ENCODE assay signal across 9 mouse cellular contexts in genomic region chr2:155538463-155539057, GRCm38 (mm10). TPM values are rescaled to one million over a fixed set of nuclear protein-coding genes. Genes with fewer than 3 reads are reported as not detected.
DNase-seq lines count a peak whose midpoint lies in the region; ATAC-seq and TF ChIP-seq lines count a peak whose summit lies in the region.
"Not testable (repeated sequence)": the region's sequence is repeated elsewhere in the genome, so short reads cannot be mapped to it uniquely, and the experiment has no call there.
"Had no signal": no experiment of that assay in that cellular context is flagged by ENCODE, and none has a peak within 500 bp of the region (broad histone marks: within the 10 kb centered on the region; RNA-seq: fewer than 3 reads in every experiment).

No protein-coding gene starts in this region.

- TF ChIP-seq POLR2A in liver, adult 2 months (IDR thresholded peaks at IDR 0.05; ENCODE audit: extremely low read depth, insufficient read depth, low read length); spleen, adult 2 months (IDR thresholded peaks at IDR 0.05; ENCODE audit: low read depth, low read length): not testable (repeated sequence)

- ATAC-seq in activated CD4-positive, CD25-positive, alpha-beta regulatory T cell, adult 4 months, result peak; percentile 52
- ATAC-seq in heart, postnatal 0 days (ENCODE audit: insufficient read depth, low read depth), result 0 out of 2 replicates have a peak, but pooled peaks have one; percentile 6
- peak; percentile 56; the same call in 1 of the 2 replicates for ATAC-seq in liver, embryonic 15.5 days (ENCODE audit: insufficient read depth)
- not testable (repeated sequence) for ATAC-seq in lung, embryonic 16.5 days (ENCODE audit: low read depth)

- TF ChIP-seq EP300 in heart, postnatal 0 days (IDR thresholded peaks at IDR 0.05; ENCODE audit: low read depth), result not testable (repeated sequence)

- 68% methylated on average over 18 of the region's 19 CpGs for WGBS in heart, embryonic 10.5 days
- 72% methylated on average over 13 of the region's 19 CpGs for WGBS in heart, postnatal 0 days
- WGBS in liver, adult 2 months, result 86% methylated on average over 17 of the region's 19 CpGs
- WGBS in liver, embryonic 15.5 days (ENCODE audit: insufficient replicate concordance), result 68% methylated on average over 19 of the region's 19 CpGs
- 70% methylated on average over 7 of the region's 19 CpGs for WGBS in lung, embryonic 16.5 days
- WGBS in spleen, adult 2 months, result 66% methylated on average over 19 of the region's 19 CpGs

- peak overlapping the region; percentile 21; the same call in 1 of the 2 replicates for H3K4me2 ChIP-seq in heart, postnatal 0 days (ENCODE audit: low read depth, low read length)
- H3K4me2 ChIP-seq in liver, embryonic 15.5 days, result peak overlapping the region; percentile 31; the same call in 1 of the 2 replicates
- not testable (repeated sequence) for H3K4me2 ChIP-seq in lung, embryonic 16.5 days (ENCODE audit: low read depth, low read length)

- H3K36me3 ChIP-seq in heart, embryonic 10.5 days; heart, postnatal 0 days (replicated peaks; ENCODE audit: control insufficient read depth, insufficient read depth, low read length); liver, embryonic 15.5 days (replicated peaks); lung, embryonic 16.5 days (ENCODE audit: control insufficient read depth, insufficient read depth, low read length); spleen, adult 2 months (ENCODE audit: control insufficient read depth, insufficient read depth, low read length): not testable (repeated sequence)
- H3K36me3 ChIP-seq in liver, adult 2 months (ENCODE audit: control insufficient read depth, insufficient read depth, low read length), result peaks cover 18% of the 10 kb centered on the region

- DNase-seq in heart, embryonic 10.5 days (ENCODE audit: low spot score); heart, postnatal 0 days (ENCODE audit: low spot score); liver, adult 2 months (ENCODE audit: extremely low read depth, low read depth, low spot score); spleen, adult 2 months (ENCODE audit: low read depth in 1 of 2, low spot score in 2 of 2): not testable (repeated sequence)

- H3K4me3 ChIP-seq in heart, embryonic 10.5 days, result peak overlapping the region; percentile 15; the same call in 1 of the 2 replicates
- 0 out of 2 replicates have a peak overlapping the region, but pooled peaks have one; percentile 18 for H3K4me3 ChIP-seq in heart, postnatal 0 days (ENCODE audit: low read depth, low read length)
- H3K4me3 ChIP-seq in liver, adult 2 months (ENCODE audit: insufficient read depth, low read depth, low read length), result not testable (repeated sequence)
- peak overlapping the region; percentile 40 for H3K4me3 ChIP-seq in liver, embryonic 15.5 days (replicated peaks)
- H3K4me3 ChIP-seq in lung, embryonic 16.5 days (ENCODE audit: low read length), result 0 out of 2 replicates have a peak overlapping the region, but pooled peaks have one; percentile 5
- peak overlapping the region; percentile 45 for H3K4me3 ChIP-seq in spleen, adult 2 months (ENCODE audit: extremely low read depth, insufficient read depth, insufficient read length)

- H3K4me1 ChIP-seq in heart, embryonic 10.5 days; liver, embryonic 15.5 days (replicated peaks); lung, embryonic 16.5 days (replicated peaks; ENCODE audit: control insufficient read depth, insufficient read depth, low read length); spleen, adult 2 months (ENCODE audit: control insufficient read depth, insufficient read depth, insufficient read length): not testable (repeated sequence)
- peaks cover 17% of the 10 kb centered on the region for H3K4me1 ChIP-seq in heart, postnatal 0 days (ENCODE audit: control insufficient read depth, insufficient read depth)
- H3K4me1 ChIP-seq in liver, adult 2 months (ENCODE audit: control insufficient read depth, insufficient read depth, low read length), result peaks cover 17% of the 10 kb centered on the region

- not testable (repeated sequence) for H3K79me2 ChIP-seq in liver, adult 2 months (ENCODE audit: control insufficient read depth, insufficient read depth, low read length)

- H3K27ac ChIP-seq in heart, embryonic 10.5 days; heart, postnatal 0 days (ENCODE audit: low read depth); lung, embryonic 16.5 days (ENCODE audit: low read length): not testable (repeated sequence)
- peak overlapping the region; percentile 76 for H3K27ac ChIP-seq in liver, adult 2 months (replicated peaks; ENCODE audit: insufficient read depth, low read depth, low read length)
- H3K27ac ChIP-seq in liver, embryonic 15.5 days (replicated peaks), result peak overlapping the region; percentile 45; the same call in 1 of the 2 replicates
- H3K27ac ChIP-seq in spleen, adult 2 months (ENCODE audit: insufficient read depth, low read length), result peak overlapping the region; percentile 85

- not testable (repeated sequence) for TF ChIP-seq CTCF in heart, postnatal 0 days (IDR thresholded peaks at IDR 0.05; ENCODE audit: low read depth); liver, adult 2 months (IDR thresholded peaks at IDR 0.05; ENCODE audit: low read depth, low read length); spleen, adult 2 months (IDR thresholded peaks at IDR 0.05; ENCODE audit: extremely low read depth, insufficient read depth, insufficient read length, insufficient replicate concordance)

- H3K9me3 ChIP-seq in heart, embryonic 10.5 days; heart, postnatal 0 days (replicated peaks; ENCODE audit: control insufficient read depth, low read length); liver, embryonic 15.5 days (replicated peaks); lung, embryonic 16.5 days (ENCODE audit: control insufficient read depth, low read length): not testable (repeated sequence)

- not testable (repeated sequence) for H3K9ac ChIP-seq in heart, postnatal 0 days (replicated peaks; ENCODE audit: low read depth, low read length); liver, adult 2 months (ENCODE audit: low read depth, low read length); liver, embryonic 15.5 days; lung, embryonic 16.5 days (ENCODE audit: low read length)

- H3K27me3 ChIP-seq in heart, embryonic 10.5 days (ENCODE audit: insufficient read depth, poor library complexity, severe bottlenecking); heart, postnatal 0 days (ENCODE audit: control insufficient read depth, insufficient read depth, low read length); liver, adult 2 months (ENCODE audit: control insufficient read depth, insufficient read depth, low read length); liver, embryonic 15.5 days; lung, embryonic 16.5 days (ENCODE audit: control insufficient read depth, insufficient read depth, low read depth, low read length); spleen, adult 2 months (ENCODE audit: control insufficient read depth, insufficient read depth, low read length): not testable (repeated sequence)

RNA-seq across cellular contexts. Expression of gene Ggt7, which starts 20.5 kb away (rescaled TPM):
- 1 to 10 TPM; 4.6 to 8.2 TPM for polyA plus RNA-seq in activated CD4-positive, CD25-positive, alpha-beta regulatory T cell, adult 4 months (2017; shearing (Covaris generic))
- 3.1 and 3.9 TPM in 2 replicates for polyA plus RNA-seq in heart, embryonic 10.5 days (2016; fragmentation: Nextera tagmentation; extraction: Ambion mirVana)
- total RNA-seq in heart, postnatal 0 days (2014; rRNA removed; ENCODE audit: low replicate concordance), result 2.9 and 4.7 TPM in 2 replicates
- 0.81 and 0.98 TPM in 2 replicates for polyA plus RNA-seq in heart, postnatal 0 days (2015; fragmentation: Nextera tagmentation; extraction: Ambion mirVana)
- total RNA-seq in liver, adult 2 months (2014; rRNA removed), result 0.18 and 0.47 TPM in 2 replicates
- 0.63 and 1.7 TPM in 2 replicates for polyA plus RNA-seq in liver, adult 2 months (2012; rRNA removed)
- polyA plus RNA-seq in liver, embryonic 15.5 days (2015; fragmentation: Nextera tagmentation; extraction: Ambion mirVana), result 0.29 and 0.36 TPM in 2 replicates
- polyA plus RNA-seq in lung, embryonic 16.5 days (2015; fragmentation: Nextera tagmentation; extraction: Ambion mirVana), result 3.5 TPM in 2 replicates
- 8.1 and 9.6 TPM in 2 replicates for polyA plus RNA-seq in spleen, adult 2 months (2012; rRNA removed)
- total RNA-seq: megakaryocyte-erythroid progenitor cell, adult 5-6 weeks had no signal
- polyA plus RNA-seq: erythroblast, embryonic 14.5 days had no signal

RNA-seq across cellular contexts. Expression of gene Acss2, which starts 20.8 kb away (rescaled TPM):
- 10 to 100 TPM; 13.9 to 16.4 TPM for polyA plus RNA-seq in activated CD4-positive, CD25-positive, alpha-beta regulatory T cell, adult 4 months (2017; shearing (Covaris generic))
- 8.9 and 12.9 TPM in 2 replicates for polyA plus RNA-seq in heart, embryonic 10.5 days (2016; fragmentation: Nextera tagmentation; extraction: Ambion mirVana)
- total RNA-seq in heart, postnatal 0 days (2014; rRNA removed; ENCODE audit: low replicate concordance), result 40.5 and 47.9 TPM in 2 replicates
- 20.1 and 22.2 TPM in 2 replicates for polyA plus RNA-seq in heart, postnatal 0 days (2015; fragmentation: Nextera tagmentation; extraction: Ambion mirVana)
- 204 and 297 TPM in 2 replicates for total RNA-seq in liver, adult 2 months (2014; rRNA removed)
- polyA plus RNA-seq in liver, adult 2 months (2012; rRNA removed), result 155 and 248 TPM in 2 replicates
- 24.4 and 25.6 TPM in 2 replicates for polyA plus RNA-seq in liver, embryonic 15.5 days (2015; fragmentation: Nextera tagmentation; extraction: Ambion mirVana)
- 11.0 and 13.6 TPM in 2 replicates for polyA plus RNA-seq in lung, embryonic 16.5 days (2015; fragmentation: Nextera tagmentation; extraction: Ambion mirVana)
- polyA plus RNA-seq in spleen, adult 2 months (2012; rRNA removed), result 13.1 TPM in 2 replicates

RNA-seq across cellular contexts. Expression of gene Gss, which starts 54.0 kb away (rescaled TPM):
- 10 to 100 TPM; 13.8 to 15.7 TPM for polyA plus RNA-seq in activated CD4-positive, CD25-positive, alpha-beta regulatory T cell, adult 4 months (2017; shearing (Covaris generic))
- 24.2 and 29.1 TPM in 2 replicates for polyA plus RNA-seq in heart, embryonic 10.5 days (2016; fragmentation: Nextera tagmentation; extraction: Ambion mirVana)
- 32.5 and 52.3 TPM in 2 replicates for total RNA-seq in heart, postnatal 0 days (2014; rRNA removed; ENCODE audit: low replicate concordance)
- 24.8 and 25.9 TPM in 2 replicates for polyA plus RNA-seq in heart, postnatal 0 days (2015; fragmentation: Nextera tagmentation; extraction: Ambion mirVana)
- 69.4 and 112 TPM in 2 replicates for total RNA-seq in liver, adult 2 months (2014; rRNA removed)
- 113 and 134 TPM in 2 replicates for polyA plus RNA-seq in liver, adult 2 months (2012; rRNA removed)
- polyA plus RNA-seq in liver, embryonic 15.5 days (2015; fragmentation: Nextera tagmentation; extraction: Ambion mirVana), result 73.4 and 88.1 TPM in 2 replicates
- 27.7 and 32.0 TPM in 2 replicates for polyA plus RNA-seq in lung, embryonic 16.5 days (2015; fragmentation: Nextera tagmentation; extraction: Ambion mirVana)
- 9.9 and 11.3 TPM in 2 replicates for polyA plus RNA-seq in spleen, adult 2 months (2012; rRNA removed)
